Mouse (Mus musculus) ES-Bruce4 (cell line): ENCODE data around the gene Wfdc11.

Experiments used
- CTCF ChIP-seq: IDR thresholded peaks from one replicate; pipeline ENCODE4 v1.8.1; 2011; ENCODE audit warnings: low read depth, low read length
- EP300 ChIP-seq: IDR thresholded peaks from 2 replicates; pipeline ENCODE4 v1.6.1; 2011; ENCODE audit warnings: low read depth, low read length; ENCODE audit not compliant: insufficient read depth
- POLR2A ChIP-seq: IDR thresholded peaks from one replicate; pipeline ENCODE4 v1.8.1; 2011; ENCODE audit warnings: low read length; ENCODE audit not compliant: insufficient read depth

DNA sequence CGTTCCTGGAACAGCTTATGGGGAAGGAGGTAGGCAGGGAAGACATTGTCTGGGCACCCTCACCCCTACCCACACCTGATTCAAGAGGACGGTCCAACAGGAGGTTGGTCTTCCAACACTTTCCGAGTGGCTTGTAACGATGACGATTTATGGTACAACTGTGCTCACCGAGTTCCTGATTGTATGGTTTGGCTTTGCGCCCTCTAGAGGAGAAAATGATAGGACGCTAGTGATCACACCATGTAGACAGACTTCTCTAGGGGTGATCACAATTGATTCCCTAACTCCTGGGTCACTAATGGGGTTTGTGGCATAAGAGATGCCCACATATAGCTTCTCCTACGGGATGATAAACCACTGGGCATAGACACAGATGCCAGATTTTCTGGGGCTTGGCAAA lies 38.6 kb downstream of the Wfdc11 start:
- TF ChIP-seq POLR2A (no peak), CTCF (no peak), EP300 (no peak)
